Mouse (Mus musculus) spleen, adult 18-20 months (tissue): ENCODE measurements at regions not wholly inside any gene's neighbourhood (a gene's known extent, or its start where the extent isn't known, plus 50 kb on each side); places are given as distances from the start of the nearest gene placed in this dataset.
A peak's percentile ranks its signal among the peaks of the same experiment; 100 is the strongest.
"Not testable (repeated sequence)": the region's sequence is repeated elsewhere in the genome, so short reads cannot be mapped to it uniquely, and the experiment has no call there.

Experiments used
- DNase-seq, 2 experiments: peaks; one replicate each; pipeline ENCODE4 v3.0.0; 2022; ENCODE audit warnings: mixed read lengths in 2 of 2

GRCm38 (mm10) chrX:130525770-130526169, 776.2 kb downstream of the Diaph2 start:
- no peak for DNase-seq

GRCm38 (mm10) chrX:130533171-130534156, 783.9 kb downstream of the Diaph2 start:
- DNase-seq = no peak

GRCm38 (mm10) chrX:130538771-130539170, 789.2 kb downstream of the Diaph2 start:
- not testable (repeated sequence) for DNase-seq

GRCm38 (mm10) chrX:130548001-130548400, 798.5 kb downstream of the Diaph2 start:
- DNase-seq = no peak

- peak in 1 of 2 experiments; percentile 3 for DNase-seq
These were observed 799.7 kb downstream of the Diaph2 start for GRCm38 (mm10) chrX:130549275-130549674.

GRCm38 (mm10) chrX:130549925-130550324, 800.4 kb downstream of the Diaph2 start:
- DNase-seq = no peak

GRCm38 (mm10) chrX:130557251-130557650, 807.7 kb downstream of the Diaph2 start:
- no peak for DNase-seq

GRCm38 (mm10) chrX:130577706-130578105, 828.2 kb downstream of the Diaph2 start:
- no peak for DNase-seq

- DNase-seq = no peak
These were observed 847.1 kb downstream of the Diaph2 start for GRCm38 (mm10) chrX:130596631-130597030.

- DNase-seq = no peak
These were observed 852.4 kb downstream of the Diaph2 start for GRCm38 (mm10) chrX:130601911-130602310.

GRCm38 (mm10) chrX:130638513-130638912, 889.0 kb downstream of the Diaph2 start:
- DNase-seq = no peak

GRCm38 (mm10) chrX:130655815-130656214, 906.3 kb downstream of the Diaph2 start:
- DNase-seq = no peak

GRCm38 (mm10) chrX:130684381-130684780, 934.8 kb downstream of the Diaph2 start:
- DNase-seq = no peak

- DNase-seq = no peak
These were observed 959.4 kb downstream of the Diaph2 start for GRCm38 (mm10) chrX:130708929-130709328.

GRCm38 (mm10) chrX:130744132-130744531, 994.6 kb downstream of the Diaph2 start:
- not testable (repeated sequence) for DNase-seq
